Mouse (Mus musculus) E14TG2a.4 (cell line): ENCODE data around the gene Mrpl39.

Experiments used
- H3K27me3 ChIP-seq: 2 replicates; pipeline ENCODE4 v1.6.1; 2014; ENCODE audit warnings: low read length, control low read depth; ENCODE audit not compliant: insufficient read depth
- H3K36me3 ChIP-seq: 2 replicates; pipeline ENCODE4 v1.6.1; 2014; ENCODE audit warnings: low read length, control low read depth; ENCODE audit not compliant: insufficient read depth
- H3K4me1 ChIP-seq: replicated peaks from 2 replicates; pipeline ENCODE4 v1.6.1; 2014; ENCODE audit warnings: low read depth, low read length, control low read depth
- H3K4me3 ChIP-seq: replicated peaks from 2 replicates; pipeline ENCODE4 v1.5.1; 2014; ENCODE audit warnings: mild to moderate bottlenecking, low read length
- H3K9me3 ChIP-seq: 2 replicates; pipeline ENCODE4 v1.6.1; 2014; ENCODE audit warnings: low read length, control low read depth
- CTCF ChIP-seq: conservative IDR thresholded peaks from 2 replicates; pipeline ENCODE4 v1.5.1; 2014; ENCODE audit warnings: low read length
- NANOG ChIP-seq: IDR thresholded peaks from 2 replicates; pipeline ENCODE4 v1.6.1; 2014; ENCODE audit warnings: borderline replicate concordance, low read length, mixed read lengths
- POU5F1 ChIP-seq: IDR thresholded peaks from 2 replicates; pipeline ENCODE4 v1.6.1; 2014; ENCODE audit warnings: low read length, borderline replicate concordance

Gene Mrpl39

GRCm38 (mm10) chr16:84735166-84736105 is at the start of gene Mrpl39:
TSS of gene Mrpl39 (minus strand) at chr16:84735742.
- peak within 1 kb of the TSS; percentile 94 for H3K4me3 ChIP-seq
- no peak for TF ChIP-seq NANOG
- no peak for TF ChIP-seq CTCF
- no peak for TF ChIP-seq POU5F1
- H3K36me3 ChIP-seq, result peaks cover 30% of the 10 kb centered on the region
- H3K4me1 ChIP-seq, result peaks cover 27% of the 10 kb centered on the region
- H3K9me3 ChIP-seq, result no peaks in the 10 kb centered on the region
- H3K27me3 ChIP-seq, result no peaks in the 10 kb centered on the region

- H3K9me3 ChIP-seq, result peaks cover 17% of the 10 kb centered on the region
- TF ChIP-seq POU5F1, result no peak
- no peak for TF ChIP-seq NANOG
- no peak for TF ChIP-seq CTCF
- no peaks in the 10 kb centered on the region for H3K27me3 ChIP-seq
- H3K36me3 ChIP-seq, result peaks cover 80% of the 10 kb centered on the region
- no peak overlapping the region for H3K4me3 ChIP-seq
- peaks cover 74% of the 10 kb centered on the region for H3K4me1 ChIP-seq
Measured at GRCm38 (mm10) chr16:84784966-84785365, 49.4 kb upstream of the Mrpl39 start.

- TF ChIP-seq NANOG (no peak), CTCF (no peak), POU5F1 (no peak)
- Histone ChIP-seq H3K27me3 (no peaks in the 10 kb centered on the region), H3K4me3 (peak overlapping the region; percentile 24; the same call in 1 of the 2 replicates), H3K4me1 (peaks cover 87% of the 10 kb centered on the region), H3K36me3 (peaks cover 80% of the 10 kb centered on the region), H3K9me3 (peaks cover 28% of the 10 kb centered on the region)
Measured at GRCm38 (mm10) chr16:84783279-84783678, 47.7 kb upstream of the Mrpl39 start.

GRCm38 (mm10) chr16:84779718-84780117 is 44.2 kb upstream of the Mrpl39 start:
- H3K4me1 ChIP-seq, result peaks cover 82% of the 10 kb centered on the region
- H3K9me3 ChIP-seq, result peaks cover 29% of the 10 kb centered on the region
- no peak for TF ChIP-seq NANOG
- TF ChIP-seq POU5F1, result no peak
- TF ChIP-seq CTCF, result no peak
- H3K4me3 ChIP-seq, result peak overlapping the region; percentile 43
- peaks cover 70% of the 10 kb centered on the region for H3K36me3 ChIP-seq
- H3K27me3 ChIP-seq, result no peaks in the 10 kb centered on the region

- peak overlapping the region; percentile 7; the same call in 1 of the 2 replicates for H3K4me3 ChIP-seq
- TF ChIP-seq POU5F1 (no peak), CTCF (no peak), NANOG (no peak)
- H3K36me3 ChIP-seq, result peaks cover 65% of the 10 kb centered on the region
- peaks cover 29% of the 10 kb centered on the region for H3K9me3 ChIP-seq
- H3K4me1 ChIP-seq, result peaks cover 75% of the 10 kb centered on the region
- no peaks in the 10 kb centered on the region for H3K27me3 ChIP-seq
Measured at GRCm38 (mm10) chr16:84778861-84779630, 43.5 kb upstream of the Mrpl39 start.

GRCm38 (mm10) chr16:84778431-84778830 is 42.9 kb upstream of the Mrpl39 start:
- peaks cover 71% of the 10 kb centered on the region for H3K4me1 ChIP-seq
- peaks cover 63% of the 10 kb centered on the region for H3K36me3 ChIP-seq
- H3K9me3 ChIP-seq, result peaks cover 29% of the 10 kb centered on the region
- H3K27me3 ChIP-seq, result no peaks in the 10 kb centered on the region
- TF ChIP-seq NANOG (no peak), CTCF (no peak), POU5F1 (no peak)
- peak overlapping the region; percentile 7 for H3K4me3 ChIP-seq

GRCm38 (mm10) chr16:84776089-84776784 is 40.7 kb upstream of the Mrpl39 start:
- H3K4me1 ChIP-seq, result peaks cover 72% of the 10 kb centered on the region
- peaks cover 45% of the 10 kb centered on the region for H3K36me3 ChIP-seq
- H3K9me3 ChIP-seq, result peaks cover 29% of the 10 kb centered on the region
- TF ChIP-seq CTCF, result 0 out of 2 replicates have a peak, but pooled peaks have one; percentile 7
- TF ChIP-seq POU5F1, result no peak
- no peak for TF ChIP-seq NANOG
- H3K4me3 ChIP-seq, result peak overlapping the region; percentile 96
- no peaks in the 10 kb centered on the region for H3K27me3 ChIP-seq
